ENCODE assay signal across 17 mouse cellular contexts in genomic region chr7:83842486-83843259, GRCm38 (mm10). TPM values are rescaled to one million over a fixed set of nuclear protein-coding genes. Genes with fewer than 3 reads are reported as not detected.
DNase-seq lines count a peak whose midpoint lies in the region; ATAC-seq lines count a peak whose summit lies in the region.
"Had no signal": no experiment of that assay in that cellular context is flagged by ENCODE, and none has a peak within 500 bp of the region (broad histone marks: within the 10 kb centered on the region; RNA-seq: fewer than 3 reads in every experiment).

No protein-coding gene starts in this region.

- H3K9ac ChIP-seq in midbrain, embryonic 14.5 days (replicated peaks; ENCODE audit: low read length): no peak overlapping the region
- H3K9ac ChIP-seq in stomach, embryonic 16.5 days (ENCODE audit: low read length): no peak overlapping the region
- H3K9ac ChIP-seq: forebrain, embryonic 15.5 days; hindbrain, embryonic 14.5 days; neural tube, embryonic 13.5 days had no signal

- no peak overlapping the region for H3K4me3 ChIP-seq in midbrain, embryonic 10.5 days
- no peak overlapping the region for H3K4me3 ChIP-seq in midbrain, embryonic 14.5 days (replicated peaks; ENCODE audit: low read depth, low read length)
- H3K4me3 ChIP-seq in stomach, embryonic 16.5 days (replicated peaks; ENCODE audit: low read length): no peak overlapping the region
- H3K4me3 ChIP-seq: forebrain, embryonic 15.5 days; neural tube, embryonic 13.5 days had no signal

- no peaks in the 10 kb centered on the region for H3K36me3 ChIP-seq in midbrain, embryonic 10.5 days
- no peaks in the 10 kb centered on the region for H3K36me3 ChIP-seq in midbrain, embryonic 14.5 days (ENCODE audit: control insufficient read depth, insufficient read depth, low read length)
- H3K36me3 ChIP-seq in stomach, embryonic 16.5 days (ENCODE audit: control insufficient read depth, insufficient read depth, low read length): no peaks in the 10 kb centered on the region
- H3K36me3 ChIP-seq: forebrain, embryonic 15.5 days; neural tube, embryonic 13.5 days had no signal

- WGBS in midbrain, embryonic 10.5 days: 55% methylated on average over 6 of the region's 6 CpGs
- 47% methylated on average over 6 of the region's 6 CpGs for WGBS in midbrain, embryonic 14.5 days
- WGBS in stomach, embryonic 16.5 days: 51% methylated on average over 6 of the region's 6 CpGs

- peak; percentile 84 for DNase-seq in heart, adult 11 months
- no peak for DNase-seq in heart, postnatal 25 days (ENCODE audit: low spot score)
- DNase-seq in kidney, postnatal 14 days: peak; percentile 13
- no peak for DNase-seq in kidney, adult 18-20 months
- DNase-seq in midbrain, embryonic 10.5 days (ENCODE audit: low spot score): no peak
- no peak for DNase-seq in midbrain, embryonic 14.5 days
- no peak for DNase-seq in cerebellum, adult 9-11 months
- DNase-seq: adrenal gland, postnatal 25 days; gastrocnemius, postnatal 10 days; retina, postnatal 1 day; spleen, adult 18-20 months had no signal

- peak overlapping the region; percentile 30; the same call in 1 of the 2 replicates for H3K27ac ChIP-seq in midbrain, embryonic 10.5 days (replicated peaks)
- H3K27ac ChIP-seq in midbrain, embryonic 14.5 days (replicated peaks; ENCODE audit: low read depth, low read length): no peak overlapping the region
- peak overlapping the region; percentile 32 for H3K27ac ChIP-seq in stomach, embryonic 16.5 days (ENCODE audit: low read length)
- H3K27ac ChIP-seq: forebrain, embryonic 15.5 days; hindbrain, embryonic 14.5 days; neural tube, embryonic 13.5 days had no signal

- no peak for ATAC-seq in midbrain, embryonic 14.5 days (ENCODE audit: low FRiP score, low TSS enrichment)
- ATAC-seq in stomach, embryonic 16.5 days (ENCODE audit: insufficient read depth, low FRiP score): no peak
- ATAC-seq: forebrain, embryonic 15.5 days; midbrain, embryonic 16.5 days had no signal

- H3K9me3 ChIP-seq in midbrain, embryonic 10.5 days (replicated peaks): no peaks in the 10 kb centered on the region
- H3K9me3 ChIP-seq in midbrain, embryonic 14.5 days (ENCODE audit: control insufficient read depth, low read length): no peaks in the 10 kb centered on the region
- no peaks in the 10 kb centered on the region for H3K9me3 ChIP-seq in stomach, embryonic 16.5 days (replicated peaks; ENCODE audit: control insufficient read depth, low read length)
- H3K9me3 ChIP-seq: forebrain, embryonic 15.5 days; neural tube, embryonic 13.5 days had no signal

- H3K4me1 ChIP-seq in midbrain, embryonic 10.5 days: peaks cover 19% of the 10 kb centered on the region
- H3K4me1 ChIP-seq in midbrain, embryonic 14.5 days (ENCODE audit: control insufficient read depth, insufficient read depth, low read length): no peaks in the 10 kb centered on the region
- H3K4me1 ChIP-seq in stomach, embryonic 16.5 days (ENCODE audit: control insufficient read depth, insufficient read depth, low read length): peaks cover 9% of the 10 kb centered on the region
- H3K4me1 ChIP-seq: forebrain, embryonic 15.5 days; neural tube, embryonic 13.5 days had no signal

- no peaks in the 10 kb centered on the region for H3K27me3 ChIP-seq in midbrain, embryonic 10.5 days (ENCODE audit: low read depth, poor library complexity, severe bottlenecking)
- no peaks in the 10 kb centered on the region for H3K27me3 ChIP-seq in midbrain, embryonic 14.5 days (ENCODE audit: control insufficient read depth, insufficient read depth, low read length)
- H3K27me3 ChIP-seq in stomach, embryonic 16.5 days (ENCODE audit: control insufficient read depth, insufficient read depth, low read length): no peaks in the 10 kb centered on the region
- H3K27me3 ChIP-seq: forebrain, embryonic 15.5 days; neural tube, embryonic 13.5 days had no signal

- intact Hi-C loops in heart, postnatal 25 days (cut with DNase I): no loop called here

- no peak overlapping the region for H3K4me2 ChIP-seq in midbrain, embryonic 14.5 days (ENCODE audit: low read length)
- no peak overlapping the region for H3K4me2 ChIP-seq in stomach, embryonic 16.5 days (ENCODE audit: low read depth, low read length)
- H3K4me2 ChIP-seq: forebrain, embryonic 15.5 days; hindbrain, embryonic 14.5 days; neural tube, embryonic 13.5 days had no signal

RNA-seq across cellular contexts. Expression of gene Tlnrd1, which starts 41.4 kb away (rescaled TPM):
- 1 to 10 TPM; 8.1 to 9.1 TPM for total RNA-seq in heart, postnatal 25 days (2021)
- 10.2 and 10.7 TPM in 2 replicates for polyA plus RNA-seq in midbrain, embryonic 10.5 days (2016; fragmentation: Nextera tagmentation; extraction: Ambion mirVana)
- 9.2 and 11.1 TPM in 2 replicates for polyA plus RNA-seq in midbrain, embryonic 14.5 days (2014; fragmentation: Nextera tagmentation; extraction: Ambion mirVana)
- polyA plus RNA-seq in stomach, embryonic 16.5 days (2015; fragmentation: Nextera tagmentation; extraction: Ambion mirVana): 3.6 and 4.7 TPM in 2 replicates

RNA-seq across cellular contexts. Expression of gene Mesd, which starts 41.6 kb away (rescaled TPM):
- 10 to 100 TPM; 51.3 to 52.0 TPM for total RNA-seq in heart, postnatal 25 days (2021)
- polyA plus RNA-seq in midbrain, embryonic 10.5 days (2016; fragmentation: Nextera tagmentation; extraction: Ambion mirVana): 88.1 and 89.2 TPM in 2 replicates
- polyA plus RNA-seq in midbrain, embryonic 14.5 days (2014; fragmentation: Nextera tagmentation; extraction: Ambion mirVana): 41.0 and 50.6 TPM in 2 replicates
- polyA plus RNA-seq in stomach, embryonic 16.5 days (2015; fragmentation: Nextera tagmentation; extraction: Ambion mirVana): 85.6 and 93.5 TPM in 2 replicates

RNA-seq across cellular contexts. Expression of gene Cfap161, which starts 48.0 kb away (rescaled TPM):
- not detected for total RNA-seq in heart, postnatal 25 days (2021)
- 0.09 TPM in 1 of 2 replicates, not detected in the other for polyA plus RNA-seq in midbrain, embryonic 10.5 days (2016; fragmentation: Nextera tagmentation; extraction: Ambion mirVana)
- 0.49 and 0.55 TPM in 2 replicates for polyA plus RNA-seq in midbrain, embryonic 14.5 days (2014; fragmentation: Nextera tagmentation; extraction: Ambion mirVana)
- polyA plus RNA-seq in stomach, embryonic 16.5 days (2015; fragmentation: Nextera tagmentation; extraction: Ambion mirVana): 0.44 TPM in 1 of 2 replicates, not detected in the other
- total RNA-seq: gastrocnemius, postnatal 10 days had no signal
- polyA plus RNA-seq: large intestine, adult 2 months; neural tube, embryonic 13.5 days had no signal

Comparison
In these comparisons a context has a peak if more than half of its experiments do, and no peak if none do; other contexts are left out.
1. DNase-seq: peak in heart, adult 11 months (single experiment) and kidney, postnatal 14 days (single experiment); none in heart, postnatal 25 days (single experiment), kidney, adult 18-20 months (single experiment), midbrain, embryonic 10.5 days (single experiment), midbrain, embryonic 14.5 days (single experiment) and cerebellum, adult 9-11 months (single experiment).